Mouse (Mus musculus) lung, postnatal 0 days (tissue): ENCODE measurements at regions not wholly inside any gene's neighbourhood (a gene's known extent, or its start where the extent isn't known, plus 50 kb on each side); places are given as distances from the start of the nearest gene placed in this dataset.

Experiments
- CTCF ChIP-seq: IDR thresholded peaks from 2 replicates; pipeline ENCODE4 v1.5.1; 2016; ENCODE audit warnings: antibody characterized with exemption, mild to moderate bottlenecking
- EP300 ChIP-seq: IDR thresholded peaks from 2 replicates; pipeline ENCODE4 v1.6.1; 2016; ENCODE audit warnings: antibody characterized with exemption, mild to moderate bottlenecking, control low read depth

DNA sequence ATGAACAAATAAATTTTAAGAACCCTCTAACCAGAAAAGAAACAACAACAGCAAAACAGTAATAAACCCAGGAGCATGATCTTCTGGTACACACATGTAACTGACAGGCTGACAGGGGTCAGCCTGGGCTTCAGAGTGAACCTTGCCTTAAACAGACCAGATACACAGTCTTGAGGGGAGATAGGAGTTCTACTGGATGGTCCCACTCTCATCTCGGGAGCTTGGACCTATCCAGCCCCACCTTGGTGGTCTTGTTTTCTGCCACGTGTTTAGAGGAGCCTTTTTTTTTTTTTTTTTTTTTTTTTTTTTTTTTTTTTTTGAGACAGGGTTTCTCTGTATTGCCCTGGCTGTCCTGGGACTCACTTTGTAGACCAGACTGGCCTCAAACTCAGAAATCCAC is 54.9 kb upstream of the Cux1 start:
- TF ChIP-seq CTCF: no peak
- no peak for TF ChIP-seq EP300
